Mouse (Mus musculus): ENCODE results near the gene Ak2.
A peak's percentile ranks its signal among the peaks of the same experiment; 100 is the strongest.

Ak2 gene

DNA sequence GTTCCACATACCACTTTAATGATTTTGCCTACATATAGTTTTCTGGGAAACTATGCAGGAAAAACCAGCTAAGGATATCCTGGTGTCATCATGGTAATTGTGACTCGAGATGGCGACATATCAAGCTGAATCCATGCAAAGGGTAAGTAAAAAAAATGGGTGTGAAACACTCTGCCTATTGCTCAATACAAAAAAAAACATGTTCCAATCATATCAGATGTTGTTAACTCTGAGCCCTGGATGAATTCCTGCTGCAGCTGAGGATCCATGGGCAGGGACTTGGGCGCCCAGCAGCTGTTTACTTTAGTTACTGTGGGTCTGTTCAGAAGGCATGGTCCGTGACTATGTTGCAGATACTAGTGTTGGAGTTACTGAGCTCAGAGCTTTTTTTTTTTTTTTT, 15.2 kb upstream of the Ak2 start:
- DNase-seq, result no peak

DNA sequence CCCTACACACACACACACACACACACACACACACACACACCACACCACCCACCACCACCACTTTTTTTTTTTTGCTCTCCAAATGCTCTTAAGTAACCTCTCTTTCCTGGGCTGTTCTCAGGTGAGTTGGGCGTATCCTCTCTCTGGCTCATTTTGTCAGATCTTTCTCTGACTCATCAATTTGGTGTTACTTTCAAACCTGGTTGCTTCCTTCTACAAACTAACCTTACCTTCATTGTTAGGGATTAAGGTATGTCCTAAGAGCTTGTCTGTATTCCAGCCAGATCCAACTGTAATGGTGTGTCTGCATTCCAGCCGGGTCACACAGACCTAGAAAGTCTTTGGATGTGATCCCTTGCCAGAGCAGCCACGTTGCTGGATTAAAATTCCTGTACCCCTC, 14.5 kb upstream of the Ak2 start:
- no peak for DNase-seq

DNA sequence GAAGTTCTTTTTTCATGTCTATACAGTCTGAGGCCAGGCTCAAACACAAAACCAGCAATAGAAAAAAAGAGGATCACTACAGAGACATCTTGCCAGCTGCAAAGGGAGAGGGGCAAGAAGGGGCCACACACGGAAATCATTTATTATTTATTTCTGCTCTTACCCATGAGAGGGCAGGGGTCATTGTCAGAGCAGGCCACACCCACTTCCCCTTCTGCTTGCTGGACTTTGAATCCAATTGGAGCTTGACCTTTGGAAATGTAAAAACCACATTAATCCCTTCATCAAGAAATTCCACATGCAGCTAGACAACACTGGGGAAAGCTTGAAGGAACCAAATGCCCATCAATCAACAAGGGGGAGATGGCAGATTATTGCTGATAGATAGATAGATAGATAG, 13.1 kb upstream of the Ak2 start:
- no peak for DNase-seq

DNA sequence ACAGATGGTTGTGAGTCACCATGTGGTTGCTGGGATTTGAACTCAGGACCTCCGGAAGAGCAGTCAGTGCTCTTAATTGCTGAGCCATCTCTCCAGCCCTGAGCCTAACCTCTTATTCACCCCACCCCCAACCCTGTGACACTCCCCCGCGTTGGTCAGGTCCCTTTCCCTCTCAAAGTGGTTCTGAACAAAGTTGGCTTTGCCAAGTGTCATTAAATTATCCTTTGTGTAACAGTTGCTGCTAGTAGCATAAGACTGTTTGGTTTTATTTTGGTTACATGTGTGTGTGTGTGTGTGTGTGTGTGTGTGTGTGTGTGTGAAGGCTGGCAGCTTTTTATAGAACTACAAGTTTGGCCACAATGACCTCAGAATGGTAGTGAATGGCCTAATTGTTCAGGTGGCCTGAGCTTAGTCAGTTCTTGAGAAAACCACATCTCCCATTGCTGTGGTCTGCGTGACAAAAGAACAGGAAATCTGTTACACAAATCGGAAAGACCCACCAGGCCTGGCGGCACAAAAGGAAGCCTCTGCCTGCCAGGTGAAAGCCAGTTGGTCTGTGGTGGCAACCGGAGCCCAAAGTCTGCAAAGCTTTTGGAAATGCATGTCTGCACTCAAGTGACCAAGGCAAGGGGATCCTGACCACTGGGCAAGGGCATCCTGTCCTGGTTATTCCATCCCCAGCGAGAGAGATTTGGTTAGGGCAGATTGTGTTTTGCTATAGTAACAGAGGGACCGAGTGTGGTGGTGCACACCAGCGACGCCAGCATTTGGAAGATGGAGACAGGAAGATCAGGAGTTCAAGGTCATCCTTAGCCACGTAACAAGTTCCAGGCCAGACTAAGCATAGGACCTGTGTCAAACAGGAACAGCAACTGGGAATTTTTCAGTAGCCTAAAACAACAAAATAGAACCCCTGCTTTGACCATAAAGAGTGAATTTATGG, 10.6 kb upstream of the Ak2 start:
- DNase-seq, result peak; percentile 44

DNA sequence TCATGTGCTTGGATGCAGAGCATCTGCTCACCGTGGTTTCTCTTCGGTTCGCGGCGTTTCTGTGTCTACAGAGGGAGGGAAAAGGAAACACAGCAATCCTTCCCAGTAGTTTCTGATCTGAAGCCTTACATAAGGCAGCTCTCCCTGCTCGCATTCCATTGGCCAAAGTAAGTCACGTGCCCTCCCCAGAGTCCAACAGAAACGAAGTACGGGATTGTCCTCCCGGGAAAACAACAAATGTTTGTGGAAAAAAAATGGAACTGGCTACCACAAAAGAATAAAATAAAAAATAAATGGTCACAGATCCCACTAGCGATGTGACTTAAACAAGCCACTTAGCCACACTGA, 10.0 kb upstream of the Ak2 start:
- no peak for DNase-seq

DNA sequence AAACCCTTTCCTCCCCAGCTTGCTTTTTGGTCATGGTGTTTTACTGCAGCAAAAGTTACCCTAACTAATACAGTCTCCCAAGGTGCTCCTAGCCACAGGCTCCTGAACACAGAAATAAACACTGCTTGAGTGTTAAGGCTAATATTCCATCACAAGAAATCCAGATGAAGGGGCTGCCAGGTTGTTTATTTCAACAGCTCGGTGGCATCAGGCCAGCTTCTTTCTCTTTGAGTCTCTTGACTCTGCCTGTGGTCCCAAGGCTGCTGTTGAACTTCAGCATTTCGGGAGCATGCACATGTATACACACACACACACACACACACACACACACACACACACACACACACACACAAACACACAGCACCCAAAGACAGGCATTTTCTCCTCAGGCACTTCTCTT, 8.6 kb upstream of the Ak2 start:
- no peak for DNase-seq

DNA sequence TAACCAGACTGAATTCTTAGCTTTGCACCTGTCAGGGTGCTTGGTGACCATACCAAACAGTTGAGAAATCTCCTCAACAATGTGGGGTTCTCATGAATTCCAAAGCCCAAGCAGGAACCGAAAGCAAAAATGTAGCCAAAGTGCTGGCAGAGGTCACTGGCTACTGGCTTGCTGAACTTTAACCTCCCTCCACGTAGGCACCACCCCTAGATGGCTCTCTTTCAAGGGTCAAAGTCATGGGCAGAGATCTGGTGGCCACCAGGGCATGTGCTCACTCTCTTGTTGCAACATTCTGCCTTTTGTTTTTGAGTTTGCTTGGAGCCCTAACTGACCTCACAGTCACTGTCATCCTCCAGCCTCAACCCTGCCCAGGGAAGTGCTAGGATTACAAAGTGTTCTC, 8.1 kb upstream of the Ak2 start:
- DNase-seq, result no peak

DNA sequence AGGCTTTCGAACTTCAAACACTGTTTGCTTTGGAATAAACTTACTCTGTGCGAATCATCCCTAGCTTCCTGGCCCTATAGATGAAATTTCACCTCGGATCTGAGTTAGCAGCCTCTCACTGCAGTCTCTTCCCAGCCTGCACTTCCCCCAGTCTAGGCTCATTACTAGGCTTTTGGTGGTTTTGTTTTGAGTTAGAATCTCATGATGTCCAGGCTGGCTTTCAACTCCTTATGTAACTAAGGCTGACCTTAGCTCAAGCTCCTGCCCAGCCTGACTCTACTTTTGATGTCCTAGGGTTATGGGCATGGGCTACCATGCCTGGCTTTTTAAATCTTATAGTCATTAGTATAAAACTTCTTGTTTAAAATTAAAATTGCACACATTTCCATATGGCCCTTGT, 7.2 kb upstream of the Ak2 start:
- DNase-seq, result no peak

DNA sequence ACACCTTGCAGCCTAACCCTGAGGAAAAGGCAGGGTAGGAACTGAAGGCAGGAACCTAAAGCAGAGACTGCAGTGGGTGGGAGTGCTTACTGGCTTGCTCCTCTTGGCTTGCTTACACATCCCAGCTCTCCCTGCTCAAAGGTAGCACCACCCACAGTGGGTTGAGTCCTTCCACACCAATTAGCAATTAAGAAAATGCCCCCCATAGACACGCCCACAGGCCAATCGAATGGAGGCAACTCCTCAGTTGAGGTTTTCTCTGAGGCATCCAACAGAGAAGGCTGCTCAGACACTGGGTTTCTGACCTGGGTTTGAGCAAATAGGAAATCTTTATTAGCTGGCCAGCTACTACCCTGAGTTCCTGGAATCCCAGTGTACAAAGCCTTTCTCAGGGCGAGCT, 2.8 kb upstream of the Ak2 start:
- DNase-seq, result no peak

DNA sequence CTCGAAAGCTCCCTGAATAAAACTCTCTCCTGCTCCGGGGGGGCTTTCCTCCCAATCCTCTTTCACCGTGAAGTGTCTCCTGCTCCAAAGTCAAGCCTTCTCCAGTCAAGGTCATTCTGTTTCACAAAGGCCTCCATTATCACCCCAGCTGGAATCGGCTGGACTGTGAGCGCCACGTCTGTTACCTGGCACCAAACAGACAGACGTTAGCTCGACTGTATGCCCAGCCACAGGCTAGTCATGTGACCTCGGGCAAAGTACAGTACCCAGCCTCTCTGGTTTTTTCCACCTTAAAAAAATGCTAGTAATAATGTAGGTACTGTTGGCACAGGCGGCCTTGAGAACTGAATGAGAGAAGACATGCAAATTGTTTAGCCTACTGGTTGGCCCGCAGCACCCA, 2.1 kb upstream of the Ak2 start:
- no peak for DNase-seq

DNA sequence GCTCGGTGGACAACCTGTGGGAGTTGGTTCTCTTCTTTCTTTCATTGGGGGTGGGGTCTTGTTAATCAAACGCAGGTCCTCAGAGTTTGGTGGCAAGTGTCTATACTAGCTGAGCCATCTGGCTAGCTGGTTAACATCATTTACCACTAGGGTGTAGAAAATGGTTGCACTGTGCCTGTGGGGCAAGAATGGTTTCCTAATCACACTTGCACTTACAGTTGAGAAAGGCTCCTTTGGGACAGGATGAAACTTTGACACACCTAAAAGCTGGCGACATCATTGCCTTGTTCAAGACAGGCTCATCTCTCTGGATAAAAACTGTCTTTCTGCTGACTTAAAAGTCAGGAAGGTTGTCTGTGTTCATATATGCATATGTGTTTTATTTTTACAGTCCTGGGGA, 418 bp downstream of the Ak2 start:
- DNase-seq, result no peak

DNA sequence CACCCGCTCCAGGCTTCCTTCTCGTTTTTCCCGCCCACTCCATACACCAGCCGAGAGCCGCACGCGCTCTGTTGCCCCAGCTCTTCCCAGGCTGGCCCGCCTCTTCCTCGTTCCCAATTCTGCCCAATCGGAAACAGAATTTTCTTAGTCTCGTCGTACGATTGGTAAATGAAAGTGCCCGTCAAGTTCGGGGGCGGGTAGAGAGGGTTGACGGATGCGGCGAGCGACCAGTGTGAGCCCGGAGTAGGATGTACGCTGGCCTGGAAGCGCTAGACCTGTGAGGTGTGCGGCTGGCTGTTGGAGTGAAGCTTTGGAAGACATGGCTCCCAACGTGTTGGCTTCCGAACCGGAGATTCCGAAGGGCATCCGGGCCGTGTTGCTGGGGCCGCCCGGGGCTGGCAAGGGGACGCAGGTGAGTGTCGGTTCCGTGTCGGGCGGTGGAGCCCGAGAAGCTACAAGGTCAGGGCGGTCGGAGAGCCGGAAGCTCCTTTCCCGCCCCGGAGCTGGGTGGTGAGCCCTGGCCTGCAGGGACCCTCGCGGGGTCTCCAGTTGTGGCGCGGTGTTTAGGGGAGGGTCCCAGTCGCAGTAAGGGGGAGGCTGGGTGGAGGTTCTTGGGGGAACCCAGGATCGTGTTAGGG, 1.4 kb downstream of the Ak2 start:
- peak; percentile 94 for DNase-seq

DNA sequence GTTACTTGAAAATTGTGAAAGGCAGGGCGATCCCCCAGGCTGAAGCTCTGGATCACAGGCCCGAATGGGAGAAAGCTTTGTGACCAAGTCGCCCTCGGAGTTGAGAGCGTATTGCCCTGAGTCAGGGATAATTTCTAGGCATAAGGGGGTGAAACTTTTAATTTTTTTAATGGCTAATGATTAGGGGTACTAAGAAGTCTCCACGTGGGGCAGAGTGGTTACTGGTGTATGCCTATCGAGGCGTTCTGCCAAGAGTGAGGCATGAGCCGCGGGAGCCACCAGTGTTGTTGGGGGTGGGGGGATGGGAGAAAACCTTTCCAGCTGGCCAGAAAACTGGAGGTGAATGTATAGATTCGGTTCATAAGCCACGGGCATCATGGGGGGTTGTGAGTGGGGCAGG, 1.9 kb downstream of the Ak2 start:
- DNase-seq, result no peak

DNA sequence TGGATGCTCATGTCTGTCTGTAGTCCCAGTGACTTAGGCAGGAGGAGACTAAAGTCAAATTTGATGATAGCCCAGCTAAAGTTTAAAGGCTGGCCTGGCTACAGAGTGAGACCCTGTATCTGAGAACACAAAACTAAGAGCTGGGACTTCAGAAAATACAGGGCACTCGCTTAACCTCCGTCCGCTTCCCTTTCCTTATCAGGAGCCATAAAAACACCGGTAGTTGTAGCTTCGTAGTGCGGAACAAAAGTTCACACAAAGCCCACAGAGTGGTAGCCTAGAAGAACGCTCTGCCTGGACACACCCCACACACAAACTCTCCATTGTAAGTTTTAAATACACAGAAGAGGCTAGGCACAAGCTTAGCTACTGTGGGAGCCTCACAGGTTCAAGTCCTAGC, 3.5 kb downstream of the Ak2 start:
- no peak for DNase-seq

DNA sequence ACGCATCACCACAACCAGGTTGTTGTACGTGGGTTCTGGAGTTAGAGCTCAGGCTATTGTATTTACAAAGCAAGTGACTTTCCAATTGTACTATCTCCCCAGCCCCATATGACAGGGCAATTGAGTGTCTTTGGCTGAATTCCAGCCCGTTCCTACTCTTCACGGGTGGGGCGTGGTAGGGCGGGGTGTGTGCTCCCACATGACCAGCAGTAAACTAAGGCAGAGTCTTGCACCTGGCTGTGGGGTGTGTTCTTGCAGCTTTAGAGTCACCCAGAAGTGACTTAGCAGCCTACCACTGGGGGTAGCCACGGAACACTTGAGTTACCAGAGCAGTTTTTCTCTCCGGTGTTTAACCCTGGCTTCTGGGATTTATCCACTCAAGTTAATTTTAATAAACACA, 5.5 kb downstream of the Ak2 start:
- no peak for DNase-seq

DNA sequence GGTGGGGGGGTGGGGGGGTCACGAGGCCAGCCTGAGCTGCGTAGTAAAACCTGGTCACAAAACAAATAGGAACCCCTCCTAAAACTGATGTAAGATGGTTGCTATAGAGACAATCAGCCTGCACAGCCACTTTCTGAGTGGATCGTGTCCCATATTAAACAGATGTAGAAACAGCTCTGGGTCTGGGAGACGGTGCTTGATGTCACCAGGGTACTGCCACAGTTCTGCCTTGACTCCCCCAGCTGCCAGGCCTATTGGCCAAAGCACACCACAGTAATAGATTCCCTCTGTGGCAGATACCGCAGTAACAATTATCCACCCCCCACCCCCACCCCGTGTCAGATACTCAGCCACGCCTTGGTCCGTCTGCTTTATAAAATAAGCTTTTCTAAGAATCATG, 6.6 kb downstream of the Ak2 start:
- DNase-seq, result no peak

DNA sequence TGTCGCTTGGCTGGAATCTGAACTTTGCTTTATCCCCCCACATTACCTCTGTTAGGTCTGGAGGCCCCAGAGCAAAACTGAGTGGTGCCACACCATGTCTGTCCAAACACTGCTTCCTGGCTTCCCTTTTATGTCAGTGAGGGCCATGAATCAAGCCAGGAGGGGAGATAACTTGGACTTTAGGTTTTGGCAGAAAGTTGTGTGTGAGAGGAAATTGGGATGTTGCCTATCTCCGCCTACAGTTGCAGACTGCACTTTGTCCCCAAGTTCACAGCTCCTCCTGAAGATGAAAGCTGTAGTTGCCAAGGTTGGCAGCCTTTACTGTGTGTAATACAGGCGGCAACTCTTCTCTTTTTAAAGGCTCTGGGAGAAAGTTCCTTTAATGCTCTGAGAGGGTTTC, 9.0 kb downstream of the Ak2 start:
- no peak for DNase-seq

DNA sequence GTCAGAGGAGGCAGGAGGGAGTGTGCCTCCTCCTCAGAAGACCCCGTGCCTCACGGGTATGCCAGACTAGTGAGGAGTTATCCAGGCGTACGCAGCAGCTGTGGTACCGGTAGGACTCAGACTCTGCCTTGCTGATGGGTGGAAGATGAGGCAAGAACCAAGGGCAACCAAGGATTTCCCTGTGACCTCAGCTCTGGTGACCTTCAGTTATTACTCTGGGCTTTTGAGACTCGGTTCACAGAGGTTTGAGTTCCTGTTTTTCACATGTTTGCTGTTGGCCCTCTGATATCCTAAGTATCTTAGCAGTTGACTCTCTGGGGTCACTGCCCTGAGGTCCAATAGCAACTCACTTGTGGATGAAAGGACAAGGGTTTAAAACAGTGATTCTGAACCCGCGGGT, 12.0 kb downstream of the Ak2 start:
- DNase-seq, result no peak

DNA sequence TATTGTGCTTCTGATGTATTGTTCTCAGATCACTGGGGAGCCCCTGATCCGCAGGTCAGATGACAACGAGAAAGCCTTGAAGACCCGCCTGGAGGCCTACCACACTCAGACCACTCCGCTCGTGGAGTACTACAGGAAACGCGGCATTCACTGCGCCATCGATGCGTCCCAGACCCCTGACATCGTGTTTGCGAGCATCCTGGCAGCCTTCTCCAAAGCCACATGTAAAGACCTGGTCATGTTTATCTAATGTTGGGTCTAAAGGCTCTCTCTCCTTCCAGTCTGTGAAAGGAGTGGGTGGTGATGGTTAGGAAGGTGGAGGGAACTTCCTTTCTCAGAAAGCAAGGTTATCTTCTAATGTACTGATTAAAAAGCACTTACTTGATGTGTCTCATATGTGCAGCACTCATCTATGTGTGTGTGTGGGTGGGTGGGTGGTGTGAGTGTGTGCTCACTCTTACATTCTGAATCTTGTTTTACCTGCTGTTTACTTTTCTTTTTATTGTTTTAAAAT, 16.3 kb downstream of the Ak2 start:
- DNase-seq, result no peak

DNA sequence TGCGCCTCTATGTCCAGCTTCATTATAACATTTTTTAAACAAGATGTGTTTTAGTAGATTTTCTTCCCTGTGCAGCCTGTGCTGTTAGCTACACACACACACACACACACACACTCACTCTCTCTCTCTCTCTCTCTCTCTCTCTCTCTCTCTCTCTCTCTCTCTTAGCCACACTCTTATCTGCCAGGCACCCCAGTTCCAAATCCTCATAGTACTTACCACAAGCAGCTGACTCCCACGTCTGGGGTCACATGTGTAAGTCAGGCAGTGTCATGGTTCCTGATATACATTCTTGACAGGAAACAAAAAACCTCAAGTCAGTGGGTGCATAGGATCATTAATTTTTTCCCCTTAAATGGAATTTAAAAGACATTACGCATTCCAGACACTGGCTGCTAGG, 16.9 kb downstream of the Ak2 start:
- DNase-seq, result no peak

DNA sequence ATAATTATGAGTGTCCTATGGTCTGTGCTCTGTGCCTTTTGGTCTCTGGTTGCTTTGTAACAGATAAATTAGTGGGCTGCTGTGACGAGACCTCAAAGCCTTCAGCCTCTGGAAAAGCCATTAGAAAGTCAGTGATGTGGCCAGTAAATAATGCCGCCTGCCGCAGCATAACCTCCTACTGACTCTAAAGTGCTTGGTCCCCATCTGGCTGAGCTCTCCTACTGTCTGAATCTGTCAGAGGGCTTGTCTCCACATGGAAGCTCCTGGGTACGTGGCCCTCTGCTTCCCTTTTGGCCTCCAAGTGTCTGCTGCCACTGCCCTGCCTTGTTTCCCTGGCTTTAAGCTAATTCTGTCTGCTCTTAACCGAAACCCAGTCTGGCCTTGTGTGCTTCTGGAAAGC, 17.8 kb downstream of the Ak2 start:
- DNase-seq, result no peak

DNA sequence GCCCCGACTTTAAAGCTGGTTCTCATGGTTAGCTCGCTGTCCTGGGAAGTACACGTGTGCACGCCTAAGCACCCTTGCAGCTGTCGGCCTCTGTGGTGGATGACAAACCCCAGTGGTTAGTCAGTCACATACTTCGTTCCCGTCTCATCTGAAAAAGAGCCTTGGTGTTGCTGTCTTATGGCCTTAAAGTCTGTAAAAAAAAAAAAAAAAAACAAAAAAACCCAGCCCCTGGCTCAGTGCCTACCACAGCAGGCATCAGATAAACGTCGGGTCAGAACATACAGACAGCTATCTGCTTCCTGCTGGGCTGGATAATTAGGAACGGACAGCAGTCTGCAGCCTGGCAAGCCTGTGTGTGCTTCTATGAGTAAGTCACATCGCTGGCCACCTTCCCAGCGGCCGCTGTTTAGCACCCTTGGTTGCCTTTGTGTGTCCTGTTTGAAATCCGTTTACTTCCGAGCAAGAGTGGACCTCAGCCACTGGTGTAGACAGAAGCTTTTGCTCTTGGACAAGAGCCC, 19.9 kb downstream of the Ak2 start:
- no peak for DNase-seq

DNA sequence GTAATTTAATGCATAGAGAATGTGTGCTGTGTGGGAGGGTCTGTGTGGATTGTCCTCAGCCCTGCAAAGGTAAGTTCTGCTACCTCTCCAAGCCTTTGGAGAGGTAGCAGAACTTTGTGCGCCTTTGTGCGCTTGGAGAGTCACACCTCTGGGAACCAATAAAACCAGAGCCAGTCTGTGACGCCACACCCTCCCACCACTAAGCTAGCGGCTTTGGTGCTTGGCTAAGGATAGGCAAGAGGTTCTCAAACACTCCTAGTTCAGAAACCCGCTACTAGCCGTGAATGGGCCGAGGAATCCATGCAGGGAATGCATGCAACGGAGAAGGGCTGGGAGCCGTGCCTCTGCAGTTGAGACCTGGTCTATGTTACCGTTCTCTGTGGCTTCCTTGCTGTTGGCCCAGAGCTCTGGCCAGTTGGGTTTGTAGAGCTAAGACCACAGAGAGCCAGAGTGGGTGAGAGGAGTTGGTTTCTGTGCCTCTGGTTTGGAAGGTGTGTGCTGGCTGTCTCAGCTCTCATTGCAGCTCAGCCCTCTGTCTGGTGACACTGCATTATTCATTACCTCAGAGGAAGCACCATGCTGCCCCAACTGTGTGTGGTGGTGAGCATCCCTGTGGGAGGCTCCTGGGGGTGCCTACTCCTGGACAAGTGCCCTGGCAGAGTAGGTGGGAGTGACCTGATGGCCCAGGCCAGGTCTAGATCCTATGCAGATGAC, 21.6 kb downstream of the Ak2 start:
- DNase-seq, result no peak

DNA sequence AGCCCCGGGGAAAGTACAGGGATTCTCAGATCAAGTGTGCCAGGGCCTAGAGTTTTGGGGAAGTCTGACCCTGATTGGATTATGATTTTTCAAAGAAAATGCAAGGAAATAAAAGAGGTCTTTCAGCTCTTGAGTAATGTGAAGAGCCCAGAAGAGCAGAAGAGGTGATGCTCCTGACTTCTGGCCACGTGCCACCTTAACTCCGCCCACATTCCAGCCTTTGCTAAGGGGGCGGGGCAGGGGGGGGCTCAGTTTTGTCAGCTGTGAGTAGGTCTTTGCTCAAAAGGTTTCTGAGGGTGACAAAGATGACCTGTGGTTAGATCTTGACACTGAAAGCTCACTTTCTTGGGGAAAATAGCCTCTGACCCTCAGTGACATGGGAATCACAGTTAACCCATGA, 24.6 kb downstream of the Ak2 start:
- DNase-seq, result no peak
